Mouse (Mus musculus) hematopoietic stem cell, adult 5-6 weeks (primary cell): ENCODE results near the gene Batf3. TPM values are rescaled to one million over a fixed set of nuclear protein-coding genes. Genes with fewer than 3 reads are reported as not detected.
A peak's percentile ranks its signal among the peaks of the same experiment; 100 is the strongest.
"Not testable (repeated sequence)": the region's sequence is repeated elsewhere in the genome, so short reads cannot be mapped to it uniquely, and the experiment has no call there.

ENCODE experiments used
- ATAC-seq, 2 experiments: fragments of 125-278 bp in 1 of 2; replicated peaks in 1 of 2; 2 replicates each; pipeline ENCODE4 v1.8.0; 2016 to 2017; ENCODE audit warnings: inconsistent platforms in 2 of 2, mild to moderate bottlenecking in 2 of 2, moderate number of reproducible peaks in 2 of 2, low read depth in 1 of 2, moderate TSS enrichment in 1 of 2; ENCODE audit not compliant: low FRiP score in 2 of 2, poor library complexity in 2 of 2, severe bottlenecking in 2 of 2, insufficient read depth in 1 of 2, low TSS enrichment in 1 of 2
- total RNA-seq: library from RNA; stranded (forward); fragments of 172-1452, 232-1000 nt; gene quantifications from 2 replicates; pipeline ENCODE4 v1.2.3, GENCODE M21; 2017

The Batf3 gene
- total RNA-seq, 1 experiment from 2014 or later, result not detected

DNA sequence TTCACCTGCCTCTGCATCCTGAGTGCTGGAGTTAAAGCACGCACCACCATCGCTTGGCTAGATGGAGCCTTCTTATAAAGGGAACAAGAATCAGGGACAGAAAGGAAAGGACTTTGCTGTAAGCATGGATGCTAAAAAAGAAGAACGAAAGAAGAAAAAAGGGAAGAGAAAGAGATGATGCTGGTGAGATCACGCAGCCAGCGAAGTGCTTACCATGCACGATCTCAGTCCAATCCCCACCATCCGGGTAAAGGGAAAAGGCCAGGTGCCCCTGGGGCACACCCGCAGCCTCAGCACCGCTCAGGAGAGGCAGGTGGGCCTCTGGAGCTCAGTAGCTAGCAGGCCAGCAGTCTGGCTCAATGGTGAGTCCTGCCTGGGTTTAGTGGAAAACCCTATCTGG lies 12.3 kb downstream of the Batf3 start:
- ATAC-seq, result no peak

GRCm38 (mm10) chr1:191111146-191111545 lies 13.5 kb downstream of the Batf3 start:
- peak; percentile 62 to 70 for ATAC-seq

DNA sequence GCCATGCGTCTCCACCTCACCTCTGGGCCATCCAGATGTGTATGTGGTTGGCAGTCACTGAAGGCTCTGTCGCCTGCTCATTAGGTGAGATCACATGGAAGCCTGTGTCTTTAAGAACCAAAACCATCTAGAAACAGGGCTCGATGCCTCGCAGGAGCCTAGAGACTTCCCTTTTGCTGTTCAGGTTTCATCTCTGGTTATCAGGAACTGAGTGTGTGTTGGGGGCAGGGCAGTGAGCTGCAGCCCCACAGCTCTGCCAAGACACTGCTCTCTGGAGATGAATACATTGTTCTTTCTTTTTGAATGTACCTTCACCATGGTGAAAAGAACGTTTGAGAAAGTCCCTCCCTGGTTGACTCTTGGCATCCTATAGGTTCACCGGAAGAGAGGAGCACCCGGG lies 17.2 kb downstream of the Batf3 start:
- peak in 1 of 2 experiments; percentile 38; a peak in 2 of 4 replicates for ATAC-seq

DNA sequence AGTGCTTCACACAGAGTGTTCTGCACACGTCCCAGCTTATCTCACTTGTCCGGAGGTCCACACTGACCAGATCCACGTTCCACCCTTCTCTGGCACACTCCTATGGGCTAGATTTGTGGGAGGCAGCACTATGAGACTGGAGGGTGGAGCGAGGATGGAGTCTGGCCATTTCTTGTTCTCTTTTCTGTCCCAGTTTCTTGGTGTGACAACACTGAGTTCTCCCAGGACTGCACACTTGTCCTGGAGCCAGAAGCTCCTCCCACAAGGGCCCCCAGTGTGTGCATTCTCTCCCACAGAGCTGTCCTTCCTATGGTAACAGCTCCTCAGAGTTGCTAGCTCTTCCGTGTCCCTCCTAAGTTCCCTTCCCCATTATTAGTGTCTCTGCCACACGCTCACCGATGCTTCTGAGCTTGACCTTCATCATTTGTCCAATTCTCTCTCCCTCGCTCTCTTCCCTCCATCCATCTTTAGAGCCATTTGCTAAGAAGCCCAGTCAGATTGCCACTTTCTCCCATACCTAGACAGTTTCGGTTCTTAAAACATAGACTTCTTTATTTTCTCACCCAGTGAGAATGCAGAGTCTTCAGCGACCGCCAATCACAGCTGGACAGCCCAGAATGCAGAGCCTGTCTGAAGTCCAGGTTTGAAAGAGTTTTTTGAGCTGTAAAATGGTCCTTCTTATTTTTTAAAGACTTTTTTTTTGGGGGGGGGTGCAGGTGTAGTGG lies 18.0 kb downstream of the Batf3 start:
- ATAC-seq, result no peak

GRCm38 (mm10) chr1:191122744-191123143 lies 25.1 kb downstream of the Batf3 start:
- ATAC-seq, result no peak

- no peak for ATAC-seq
These were observed 26.0 kb downstream of the Batf3 start for GRCm38 (mm10) chr1:191123696-191124095.

DNA sequence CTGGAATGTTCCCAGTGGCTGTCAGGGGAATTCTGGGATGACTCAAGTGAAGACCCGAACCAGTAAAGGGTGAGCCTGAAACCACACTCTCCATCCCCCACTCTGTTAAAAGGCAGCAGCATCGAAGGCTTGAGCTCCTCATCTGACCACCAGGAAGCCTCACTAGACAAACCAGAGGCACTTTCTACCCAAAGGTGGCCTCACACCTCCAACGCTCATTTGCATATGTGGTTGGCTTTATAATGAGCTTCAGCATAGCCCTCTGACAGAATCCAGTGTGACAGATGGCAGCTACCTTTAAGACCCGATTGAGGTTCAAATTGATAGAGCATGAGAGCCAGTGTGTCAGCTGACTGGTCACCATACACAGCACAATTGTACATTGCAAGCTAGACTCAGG lies 26.6 kb downstream of the Batf3 start:
- no peak for ATAC-seq

DNA sequence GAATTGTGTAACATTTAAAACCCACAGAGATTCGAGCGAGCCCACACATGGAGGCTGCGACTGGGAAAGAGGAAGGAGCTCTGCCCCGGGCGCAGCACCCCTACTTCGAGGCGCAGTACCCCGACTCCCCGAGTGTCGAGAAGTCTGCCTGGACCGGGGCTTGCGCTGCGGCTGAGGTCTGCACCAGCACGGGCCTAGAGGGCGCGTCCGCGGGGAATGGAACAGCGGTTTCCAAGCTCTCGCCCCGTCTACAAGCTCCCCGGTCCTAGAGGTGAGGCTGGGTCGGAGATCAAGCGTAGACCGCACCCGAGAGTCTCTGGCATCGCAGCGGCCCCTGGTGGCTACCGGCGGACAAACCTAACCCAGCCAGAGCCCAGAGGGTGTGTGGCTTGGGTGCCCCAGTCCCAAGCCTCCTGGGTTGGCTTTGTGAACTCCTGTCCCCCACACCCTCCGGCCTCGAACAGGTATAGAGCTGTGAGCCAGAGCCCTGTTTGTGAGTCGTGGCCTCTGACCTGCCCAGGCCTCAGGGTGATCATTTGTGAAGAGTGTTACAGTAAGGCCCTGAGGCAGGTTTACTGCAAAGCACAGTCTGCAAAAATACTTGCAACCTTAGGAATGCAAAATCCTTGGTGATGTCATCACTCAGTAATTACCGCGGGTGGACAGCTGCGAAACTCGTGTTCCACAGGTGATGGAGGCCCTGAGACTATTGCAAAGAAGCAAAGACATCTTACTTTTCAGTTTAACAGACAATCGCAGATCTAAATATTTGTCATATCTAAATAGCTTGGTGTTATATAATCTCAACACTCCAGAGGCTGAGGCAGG lies 28.4 kb downstream of the Batf3 start:
- ATAC-seq, result peak; percentile 94 to 96

- ATAC-seq, result no peak
These were observed 34.0 kb downstream of the Batf3 start for GRCm38 (mm10) chr1:191131692-191132091.

GRCm38 (mm10) chr1:191132240-191132639 lies 34.6 kb downstream of the Batf3 start:
- ATAC-seq, result no peak

GRCm38 (mm10) chr1:191132934-191133333 lies 35.3 kb downstream of the Batf3 start:
- ATAC-seq, result peak; percentile 66 to 82

- ATAC-seq, result no peak
These were observed 37.8 kb downstream of the Batf3 start for GRCm38 (mm10) chr1:191135406-191135805.

DNA sequence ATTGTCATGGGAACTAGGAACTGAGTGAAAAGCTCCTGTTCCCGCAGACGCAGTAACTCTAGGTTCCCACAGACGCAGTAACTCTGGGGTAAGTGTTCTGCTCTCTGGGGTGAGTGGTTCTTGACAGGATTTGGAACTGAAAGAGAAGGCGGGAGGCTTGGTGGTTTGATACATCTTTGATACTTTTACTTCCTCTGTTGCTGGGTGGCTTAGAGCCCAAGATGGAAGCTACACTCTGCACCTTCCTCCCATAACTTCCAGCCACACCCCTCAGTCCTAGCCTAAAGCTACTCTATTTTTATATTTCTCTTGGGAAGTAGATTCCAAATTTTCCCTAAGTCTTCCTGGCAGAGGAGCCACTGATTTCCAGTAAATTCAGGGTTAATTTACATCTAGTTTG lies 40.8 kb downstream of the Batf3 start:
- ATAC-seq, result no peak

DNA sequence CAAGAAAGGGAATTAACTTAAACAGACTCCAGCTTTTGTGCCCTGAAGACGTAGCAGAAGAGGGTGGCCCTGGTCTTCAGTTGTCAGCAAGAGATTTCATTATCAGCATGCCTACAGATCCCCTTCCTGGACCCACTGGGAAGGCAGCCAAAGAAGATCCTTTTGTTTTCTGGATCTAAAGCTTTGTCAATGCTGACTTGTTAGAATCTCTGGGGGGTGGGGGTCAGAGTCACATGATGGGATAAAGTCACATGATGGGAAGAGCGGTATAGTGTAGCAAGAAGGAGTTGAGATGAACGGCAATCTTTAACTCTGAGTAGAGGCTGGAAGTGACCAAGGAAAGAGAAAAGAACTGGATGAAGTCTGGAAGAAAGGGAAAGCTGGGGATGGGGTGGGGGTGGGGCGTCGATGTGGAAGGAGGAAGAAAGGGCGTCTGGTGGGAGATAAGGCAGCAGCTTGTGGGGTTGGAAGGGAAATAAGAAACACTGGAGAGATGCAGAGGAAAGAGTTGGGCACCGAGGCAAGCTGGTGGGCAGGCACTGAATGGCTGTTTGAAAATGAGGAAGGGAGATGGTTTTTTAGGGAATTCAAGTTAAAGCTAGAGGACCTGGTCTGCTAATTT lies 41.3 kb downstream of the Batf3 start:
- ATAC-seq, result no peak

DNA sequence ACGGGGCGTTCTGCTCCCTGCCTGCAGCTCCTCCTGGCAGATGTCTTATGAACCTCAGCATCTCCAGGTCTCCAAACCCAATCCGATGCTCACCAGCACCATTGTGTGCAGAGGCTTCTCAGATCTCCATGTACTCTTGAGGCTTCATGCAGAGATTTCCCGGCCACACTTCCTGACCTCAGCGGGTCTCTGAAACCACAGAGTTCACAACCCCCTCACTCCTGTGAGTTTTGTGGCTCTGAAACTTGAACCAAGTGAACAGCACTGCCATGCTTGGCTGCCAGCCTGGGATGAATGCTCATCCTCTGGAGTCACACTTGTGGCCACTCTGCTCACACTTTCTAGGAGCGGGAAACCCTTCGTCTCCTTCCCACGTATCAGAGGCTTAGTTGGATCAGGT lies 43.3 kb downstream of the Batf3 start:
- peak in 1 of 2 experiments; percentile 58; a peak in 2 of 4 replicates for ATAC-seq

DNA sequence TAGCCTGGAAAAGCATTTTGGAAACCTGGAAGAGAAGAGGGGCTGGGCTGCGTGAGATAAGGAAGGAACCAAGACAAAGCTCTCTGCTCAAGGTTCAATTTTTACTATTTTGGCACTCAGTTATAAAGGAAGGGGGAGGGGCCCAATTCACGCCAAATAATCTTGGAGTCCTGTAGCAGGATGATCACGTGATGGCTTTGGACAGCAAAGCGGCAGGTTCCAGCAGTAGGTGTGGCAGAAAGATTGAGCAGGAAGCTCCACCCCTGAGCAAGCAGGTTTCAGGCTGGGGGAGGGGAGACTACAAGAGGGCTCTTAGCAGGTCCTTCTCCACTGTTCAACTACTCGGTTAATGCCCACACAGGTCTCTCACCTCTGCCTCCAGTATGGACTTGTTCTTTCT lies 51.8 kb downstream of the Batf3 start:
- ATAC-seq, result not testable (repeated sequence)

DNA sequence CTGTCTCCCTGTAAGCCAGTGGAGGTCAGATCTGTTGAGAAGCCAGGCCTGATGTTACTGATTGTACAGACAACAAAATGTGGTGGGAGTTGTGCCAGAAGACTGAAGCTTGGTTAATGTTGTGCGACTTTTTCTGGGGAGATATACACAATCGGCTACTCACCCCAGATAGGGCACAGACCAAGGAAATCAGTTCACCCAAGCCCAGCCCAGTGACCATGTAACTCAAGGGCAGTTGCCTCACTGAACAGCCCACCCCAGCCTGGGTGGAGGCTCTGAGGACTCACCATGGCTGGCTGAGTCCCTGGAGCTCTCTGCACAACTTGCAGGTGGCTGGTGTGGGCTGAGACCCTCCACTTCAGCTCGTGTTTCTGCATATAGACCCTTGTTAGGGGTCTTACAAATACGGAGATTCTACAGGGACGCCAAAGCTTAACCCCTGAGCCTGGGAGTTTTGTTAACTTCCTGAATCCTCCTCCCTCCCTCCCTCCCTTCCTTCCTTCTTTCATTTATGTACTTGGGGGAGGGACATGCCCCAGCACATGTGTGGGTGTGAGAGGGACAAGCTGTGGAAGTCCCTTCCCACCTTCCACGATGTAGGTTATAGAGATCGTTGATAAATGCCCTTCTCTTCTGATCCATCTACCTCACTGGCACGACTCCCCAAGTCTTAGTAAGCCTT lies 53.4 kb downstream of the Batf3 start:
- peak in 1 of 2 experiments; percentile 22; a peak in 1 of 4 replicates for ATAC-seq

DNA sequence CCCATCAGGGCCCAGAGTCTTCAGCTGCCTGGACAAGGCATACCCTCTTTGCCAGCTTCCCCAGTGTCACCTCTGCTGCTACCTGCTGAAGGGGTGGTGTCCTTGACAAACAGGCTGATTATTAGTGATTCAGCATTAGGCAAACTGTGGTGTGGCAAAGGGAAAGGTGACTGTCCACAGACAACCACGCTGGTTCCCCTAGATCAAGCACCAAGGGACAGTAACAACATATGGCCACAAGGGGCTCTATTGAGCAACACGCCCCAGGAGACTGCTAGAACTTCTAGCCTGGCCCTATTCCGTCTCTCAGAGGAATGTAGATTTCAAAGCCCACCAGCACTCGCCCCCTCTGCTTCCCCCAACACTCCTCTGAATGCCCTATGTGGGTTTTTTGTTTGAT lies 55.4 kb downstream of the Batf3 start:
- peak; percentile 86 to 94 for ATAC-seq
